Mouse (Mus musculus) cerebellum, adult 18-20 months (tissue): ENCODE data around the gene Cpt1c.
"Not testable (repeated sequence)": the region's sequence is repeated elsewhere in the genome, so short reads cannot be mapped to it uniquely, and the experiment has no call there.

ENCODE experiments used
- DNase-seq, 2 experiments: peaks; one replicate each; pipeline ENCODE4 v3.0.0; 2021

Cpt1c gene

GRCm38 (mm10) chr7:44974383-44975116 is at the start of gene Cpt1c:
Cpt1c (minus strand) TSS chr7:44974851.
- peak; percentile 88 to 92 for DNase-seq

- not testable (repeated sequence) for DNase-seq
Measured at GRCm38 (mm10) chr7:45023711-45024110, 49.1 kb upstream of the Cpt1c start.

- DNase-seq, result no peak
Measured at GRCm38 (mm10) chr7:45020225-45020624, 45.6 kb upstream of the Cpt1c start.

GRCm38 (mm10) chr7:45019031-45019571 is 44.5 kb upstream of the Cpt1c start:
- DNase-seq, result no peak

- peak; percentile 70 to 88 for DNase-seq
Measured at GRCm38 (mm10) chr7:45017242-45018061, 42.8 kb upstream of the Cpt1c start, which contains the start of gene Rras. Rras (plus strand) TSS chr7:45017961.

- no peak for DNase-seq
Measured at GRCm38 (mm10) chr7:45016761-45017160, 42.1 kb upstream of the Cpt1c start.

GRCm38 (mm10) chr7:45015957-45016612 is 41.4 kb upstream of the Cpt1c start, which contains the start of gene Scaf1:
Scaf1 (minus strand) TSS chr7:45016363.
- DNase-seq, result peak; percentile 99 to 100

- no peak for DNase-seq
Measured at GRCm38 (mm10) chr7:45015344-45015956, 40.8 kb upstream of the Cpt1c start.

- DNase-seq, result no peak
Measured at GRCm38 (mm10) chr7:45014096-45014451, 39.4 kb upstream of the Cpt1c start.

- peak in 1 of 2 experiments; percentile 2 for DNase-seq
Measured at GRCm38 (mm10) chr7:45013366-45014095, 38.9 kb upstream of the Cpt1c start.

- no peak for DNase-seq
Measured at GRCm38 (mm10) chr7:45012824-45013223, 38.2 kb upstream of the Cpt1c start.

GRCm38 (mm10) chr7:45012011-45012410 is 37.4 kb upstream of the Cpt1c start:
- peak in 1 of 2 experiments; percentile 6 for DNase-seq

- DNase-seq, result peak in 1 of 2 experiments; percentile 2
Measured at GRCm38 (mm10) chr7:45008411-45008810, 33.8 kb upstream of the Cpt1c start.

GRCm38 (mm10) chr7:45007846-45008245 is 33.2 kb upstream of the Cpt1c start:
- peak in 1 of 2 experiments; percentile 7 for DNase-seq

GRCm38 (mm10) chr7:45007141-45007540 is 32.5 kb upstream of the Cpt1c start:
- DNase-seq, result peak in 1 of 2 experiments; percentile 3

- DNase-seq, result peak in 1 of 2 experiments; percentile 3
Measured at GRCm38 (mm10) chr7:45006503-45006902, 31.9 kb upstream of the Cpt1c start.

- peak in 1 of 2 experiments; percentile 3 for DNase-seq
Measured at GRCm38 (mm10) chr7:45005321-45005992, 30.8 kb upstream of the Cpt1c start.

GRCm38 (mm10) chr7:45004546-45004945 is 29.9 kb upstream of the Cpt1c start:
- peak in 1 of 2 experiments; percentile 3 for DNase-seq

GRCm38 (mm10) chr7:45002440-45002839 is 27.8 kb upstream of the Cpt1c start:
- no peak for DNase-seq

- no peak for DNase-seq
Measured at GRCm38 (mm10) chr7:45000539-45001114, 26.0 kb upstream of the Cpt1c start.

- no peak for DNase-seq
Measured at GRCm38 (mm10) chr7:44999753-45000152, 25.1 kb upstream of the Cpt1c start.
